Mouse (Mus musculus) brown adipose tissue, adult 24 weeks (tissue): ENCODE data around the gene 4931414P19Rik. TPM values are rescaled to one million over a fixed set of nuclear protein-coding genes. Genes with fewer than 3 reads are reported as not detected.

Experiments used
- H3K27ac ChIP-seq: fragments of 200-500 bp; replicated peaks from 2 replicates; pipeline ENCODE4 v1.5.1; 2012; ENCODE audit warnings: low read depth, mild to moderate bottlenecking, low read length
- H3K4me1 ChIP-seq: fragments of 200-500 bp; 2 replicates; pipeline ENCODE4 v1.6.1; 2012; ENCODE audit warnings: low read length, mixed read lengths; ENCODE audit not compliant: control insufficient read depth, insufficient read depth, insufficient read length
- H3K4me3 ChIP-seq: fragments of 200-500 bp; 2 replicates; pipeline ENCODE4 v1.5.1; 2012; ENCODE audit warnings: low read depth, mild to moderate bottlenecking, low read length, moderate library complexity; ENCODE audit not compliant: insufficient read depth
- polyA plus RNA-seq: library from polyadenylated mRNA; stranded (reverse); fragments of >200 nt; gene quantifications from 2 replicates; pipeline ENCODE4 v1.2.4, GENCODE M21; 2012; ENCODE audit not compliant: missing spikeins, insufficient read depth, insufficient read length

4931414P19Rik gene
- polyA plus RNA-seq, 1 experiment: 2.6 TPM

DNA sequence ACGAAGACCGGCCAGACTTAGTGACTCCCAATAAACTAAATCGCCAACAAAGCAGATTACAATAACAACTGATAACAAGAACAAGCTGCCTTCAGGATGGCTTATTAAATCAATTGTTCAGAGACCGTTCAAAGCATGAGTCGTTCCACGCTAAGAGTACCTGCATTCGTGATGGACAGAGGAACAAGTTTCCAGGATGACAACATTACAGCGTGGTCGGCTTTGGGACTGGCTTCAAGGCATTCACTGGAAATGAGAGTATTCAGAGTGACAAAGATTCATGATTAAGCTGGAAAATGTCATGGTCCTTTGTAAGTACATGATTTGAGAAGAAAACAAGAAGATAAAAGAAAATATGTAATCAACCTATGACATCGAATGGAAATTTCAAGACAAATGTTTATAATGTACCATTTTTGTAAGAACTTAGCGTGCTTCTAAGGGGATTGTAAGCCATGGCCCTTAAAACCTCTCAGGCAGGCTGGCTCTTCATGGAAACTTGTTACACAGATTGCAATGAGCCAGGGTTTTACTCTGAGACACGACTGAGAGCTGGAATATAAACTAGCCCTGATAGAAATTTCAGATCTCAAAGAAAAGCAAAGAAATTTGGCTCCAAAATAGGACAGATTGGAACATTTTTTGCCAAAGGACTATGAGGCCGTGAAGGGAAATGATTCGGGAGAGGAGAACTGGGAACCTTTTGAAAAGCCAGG lies 45.1 kb downstream of the 4931414P19Rik start:
- H3K4me1 ChIP-seq: no peaks in the 10 kb centered on the region

DNA sequence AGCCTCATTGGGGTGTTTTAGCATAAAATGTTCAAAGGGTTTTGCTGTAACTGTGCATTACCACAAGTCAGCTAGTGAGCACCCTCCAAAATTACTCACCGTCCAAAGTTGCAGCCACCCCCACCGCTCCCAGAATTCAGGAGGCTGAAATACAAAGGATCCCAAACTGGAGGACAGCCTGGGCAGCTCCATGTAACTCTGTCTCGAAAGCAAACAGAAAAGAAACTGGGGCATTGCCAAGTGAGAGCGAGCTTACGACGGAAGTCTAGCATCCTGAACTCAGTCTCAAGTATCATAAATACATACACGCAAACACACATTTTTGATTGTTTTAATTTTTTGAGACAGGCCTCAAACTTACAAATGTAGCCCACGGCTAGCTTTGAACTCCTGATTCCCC lies 48.5 kb downstream of the 4931414P19Rik start:
- no peaks in the 10 kb centered on the region for H3K4me1 ChIP-seq
- no peak overlapping the region for H3K27ac ChIP-seq
- no peak overlapping the region for H3K4me3 ChIP-seq

More for the DNA sequence above, 45.1 kb downstream of the 4931414P19Rik start:
- Histone ChIP-seq H3K4me3 (no peak overlapping the region), H3K27ac (no peak overlapping the region)

GRCm38 (mm10) chr14:54553975-54554769 lies 51.6 kb downstream of the 4931414P19Rik start, which contains the start of gene Haus4:
Haus4 (minus strand) TSS chr14:54554616.
- Histone ChIP-seq H3K27ac (peak within 1 kb of the TSS; percentile 77), H3K4me3 (peak within 1 kb of the TSS; percentile 87), H3K4me1 (no peaks in the 10 kb centered on the region)

DNA sequence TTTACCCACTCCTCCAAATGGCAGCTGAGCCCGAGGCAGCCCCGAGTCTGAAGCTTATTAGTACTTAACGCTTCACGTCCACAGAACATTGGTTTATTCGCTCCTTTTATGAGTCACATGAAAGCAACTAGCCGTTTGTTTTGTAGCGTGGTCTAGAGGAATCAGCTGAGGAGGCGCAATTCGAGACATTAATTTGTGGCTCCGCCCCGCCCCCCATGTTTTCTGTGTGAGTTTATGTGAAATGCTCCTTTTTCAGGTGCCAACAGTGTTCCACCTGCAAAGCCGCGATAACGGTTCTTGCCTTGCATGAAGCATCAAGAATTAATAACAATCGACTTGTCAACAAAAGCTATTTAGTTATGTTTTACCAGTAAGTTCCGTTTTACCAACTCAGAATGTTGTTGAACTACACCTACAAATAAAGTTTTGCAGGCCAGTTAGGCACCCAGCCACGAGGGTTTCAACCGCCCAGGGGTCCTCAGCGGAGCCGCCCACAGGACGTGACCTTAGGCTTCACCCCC lies 52.3 kb downstream of the 4931414P19Rik start:
- Histone ChIP-seq H3K4me3 (peak overlapping the region; percentile 87), H3K4me1 (no peaks in the 10 kb centered on the region), H3K27ac (no peak overlapping the region)

- no peak overlapping the region for H3K4me3 ChIP-seq
- no peaks in the 10 kb centered on the region for H3K4me1 ChIP-seq
These were observed 61.1 kb downstream of the 4931414P19Rik start for GRCm38 (mm10) chr14:54544703-54545102.

DNA sequence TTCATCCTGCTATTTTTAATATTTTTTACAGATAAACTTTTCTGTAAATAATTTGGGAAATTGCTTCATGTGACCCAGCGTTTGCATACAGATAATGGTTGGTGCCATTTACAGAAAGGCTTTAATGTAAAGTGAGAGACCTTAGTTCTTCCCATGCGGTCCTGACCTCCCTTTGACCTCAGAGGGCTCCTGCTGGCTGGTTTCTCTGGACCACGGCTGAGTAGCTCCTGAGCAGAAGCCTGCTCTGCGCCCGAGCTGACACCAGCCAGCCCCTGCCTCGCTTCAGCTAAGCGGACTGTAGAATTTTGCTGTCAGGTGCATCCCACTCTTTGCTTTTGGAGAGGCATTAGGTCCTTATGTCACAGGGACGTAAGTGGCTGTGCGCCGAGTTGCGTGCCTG lies 65.0 kb downstream of the 4931414P19Rik start:
- no peaks in the 10 kb centered on the region for H3K4me1 ChIP-seq
- H3K27ac ChIP-seq: no peak overlapping the region
- no peak overlapping the region for H3K4me3 ChIP-seq

More at GRCm38 (mm10) chr14:54544703-54545102, 61.1 kb downstream of the 4931414P19Rik start:
- no peak overlapping the region for H3K27ac ChIP-seq

DNA sequence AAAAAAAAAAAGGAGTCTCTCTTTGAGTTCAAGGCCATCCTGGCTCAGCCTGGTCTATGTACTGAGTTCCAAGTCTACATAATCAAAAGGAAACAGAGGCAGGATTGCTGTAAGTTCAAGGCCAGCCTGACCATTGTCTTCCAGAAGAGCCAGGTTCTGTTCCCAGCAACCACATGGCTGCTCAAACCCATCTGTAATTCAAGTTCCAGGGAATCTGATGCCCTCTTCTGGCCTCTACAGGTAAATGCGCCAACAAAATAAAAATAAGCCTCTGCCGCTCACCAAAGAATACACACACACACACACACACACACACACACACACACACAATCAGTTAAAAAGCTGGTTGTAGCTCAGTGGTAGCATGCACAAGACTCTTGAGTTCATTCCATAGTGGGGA lies 67.2 kb downstream of the 4931414P19Rik start:
- H3K4me3 ChIP-seq: no peak overlapping the region
- H3K4me1 ChIP-seq: no peaks in the 10 kb centered on the region
- no peak overlapping the region for H3K27ac ChIP-seq

Other genes with a start within 250 kb of the 4931414P19Rik start
- 121 and 157 TPM in 2 replicates for gene Oxa1l, start 245.2 kb downstream of the 4931414P19Rik start, polyA plus RNA-seq
- 0.52 and 1.8 TPM in 2 replicates for gene Slc7a7, start 188.2 kb downstream of the 4931414P19Rik start, polyA plus RNA-seq
- 145 and 148 TPM in 2 replicates for gene Mrpl52, start 179.1 kb downstream of the 4931414P19Rik start, polyA plus RNA-seq
- gene Mmp14, start 174.4 kb downstream of the 4931414P19Rik start, polyA plus RNA-seq: 10.8 and 10.9 TPM in 2 replicates
- gene Lrp10, start 141.9 kb downstream of the 4931414P19Rik start, polyA plus RNA-seq: 36.5 and 53.8 TPM in 2 replicates
- gene Rem2, start 129.9 kb downstream of the 4931414P19Rik start, polyA plus RNA-seq: not detected in 2 replicates
- gene Prmt5, start 88.5 kb downstream of the 4931414P19Rik start, polyA plus RNA-seq: 20.4 and 25.8 TPM in 2 replicates
- 4.1 and 6.8 TPM in 2 replicates for gene Haus4, start 51.4 kb downstream of the 4931414P19Rik start, polyA plus RNA-seq
- gene Ajuba, start 28.4 kb downstream of the 4931414P19Rik start, polyA plus RNA-seq: 3.1 and 5.6 TPM in 2 replicates
- gene Psmb5, start 12.0 kb upstream of the 4931414P19Rik start, polyA plus RNA-seq: 231 and 291 TPM in 2 replicates
- not detected in 2 replicates for gene Psmb11, start 15.4 kb upstream of the 4931414P19Rik start, polyA plus RNA-seq
- gene Gm17606, start 35.0 kb upstream of the 4931414P19Rik start, polyA plus RNA-seq: not detected in 2 replicates
- gene Cdh24, start 35.4 kb upstream of the 4931414P19Rik start, polyA plus RNA-seq: not detected in 2 replicates
- 33.3 and 43.1 TPM in 2 replicates for gene 1700123O20Rik, start 80.2 kb upstream of the 4931414P19Rik start, polyA plus RNA-seq
- 47.2 and 50.6 TPM in 2 replicates for gene Acin1, start 80.9 kb upstream of the 4931414P19Rik start, polyA plus RNA-seq
- not detected in 2 replicates for gene Gm29776, start 92.8 kb upstream of the 4931414P19Rik start, polyA plus RNA-seq
- gene Cebpe, start 106.2 kb upstream of the 4931414P19Rik start, polyA plus RNA-seq: not detected in 2 replicates
- 2.4 and 2.8 TPM in 2 replicates for gene Slc7a8, start 176.0 kb upstream of the 4931414P19Rik start, polyA plus RNA-seq
- 1.5 and 2.0 TPM in 2 replicates for gene Rnf212b, start 208.1 kb upstream of the 4931414P19Rik start, polyA plus RNA-seq